Mouse (Mus musculus) forebrain, embryonic 13.5 days (tissue): Measurements from ENCODE around the gene Cntd1. TPM values are rescaled to one million over a fixed set of nuclear protein-coding genes. Genes with fewer than 3 reads are reported as not detected.
"Not testable (repeated sequence)": the region's sequence is repeated elsewhere in the genome, so short reads cannot be mapped to it uniquely, and the experiment has no call there.

Experiments
- ATAC-seq: fragments of 200-750 bp; cut with Nextera tagmentation; 2 replicates; pipeline ENCODE4 v1.8.0; 2017
- H3K27ac ChIP-seq: fragments of 300-500 bp; sonication (generic); 2 replicates; pipeline ENCODE4 v1.5.1; 2015; ENCODE audit warnings: inconsistent platforms, mild to moderate bottlenecking, moderate library complexity
- H3K27me3 ChIP-seq: fragments of 300-500 bp; sonication (generic); 2 replicates; pipeline ENCODE4 v1.6.1; 2015; ENCODE audit warnings: mild to moderate bottlenecking, inconsistent platforms
- H3K36me3 ChIP-seq: fragments of 300-500 bp; sonication (generic); 2 replicates; pipeline ENCODE4 v1.6.1; 2015; ENCODE audit warnings: mild to moderate bottlenecking, inconsistent platforms; ENCODE audit not compliant: poor library complexity, severe bottlenecking
- H3K4me1 ChIP-seq: fragments of 300-500 bp; sonication (generic); 2 replicates; pipeline ENCODE4 v1.6.1; 2015; ENCODE audit warnings: inconsistent platforms
- H3K4me2 ChIP-seq: fragments of 300-500 bp; sonication (generic); 2 replicates; pipeline ENCODE4 v1.6.1; 2015; ENCODE audit warnings: inconsistent platforms, mild to moderate bottlenecking, moderate library complexity
- H3K4me3 ChIP-seq: fragments of 300-500 bp; sonication (generic); 2 replicates; pipeline ENCODE4 v1.5.1; 2015; ENCODE audit warnings: mild to moderate bottlenecking, inconsistent platforms
- H3K9ac ChIP-seq: fragments of 300-500 bp; sonication (generic); 2 replicates; pipeline ENCODE4 v1.6.1; 2015; ENCODE audit warnings: mild to moderate bottlenecking, inconsistent platforms
- H3K9me3 ChIP-seq: fragments of 300-500 bp; sonication (generic); replicated peaks from 2 replicates; pipeline ENCODE4 v1.6.1; 2016; ENCODE audit warnings: inconsistent platforms
- WGBS: fragments of 180-500 bp; shearing (Covaris S2); methylation state at CpG from one replicate; pipeline ENCODE4 v1.1.7; 2015; 5-methylcytosine and 5-hydroxymethylcytosine counted together
- polyA plus RNA-seq: library from polyadenylated mRNA; unstranded; fragments of >200 nt; fragmentation: Nextera tagmentation; extraction: Ambion mirVana; gene quantifications from 2 replicates; pipeline ENCODE4 v1.2.1, GENCODE M21; 2015

Gene Cntd1
- polyA plus RNA-seq, 1 experiment from 2014 or later = 1.2 TPM

GRCm38 (mm10) chr11:101302004-101302798 lies 23.4 kb downstream of the Cntd1 start, which contains the start of gene Becn1:
TSS of gene Becn1 (minus strand) at chr11:101302286.
- peak within 1 kb of the TSS; percentile 75 for H3K4me3 ChIP-seq
- H3K36me3 ChIP-seq = peaks cover 16% of the 10 kb centered on the region
- H3K9me3 ChIP-seq = no peaks in the 10 kb centered on the region
- H3K27ac ChIP-seq = peak within 1 kb of the TSS; percentile 6; the same call in 1 of the 2 replicates
- ATAC-seq = peak; percentile 95
- peaks cover 10% of the 10 kb centered on the region; the same call in 1 of the 2 replicates for H3K27me3 ChIP-seq
- H3K4me1 ChIP-seq = peaks cover 24% of the 10 kb centered on the region
- peak within 1 kb of the TSS; percentile 89 for H3K9ac ChIP-seq
- H3K4me2 ChIP-seq = peak within 1 kb of the TSS; percentile 99
- WGBS = 7% methylated on average over 39 of the region's 39 CpGs

- Histone ChIP-seq H3K36me3 (no peaks in the 10 kb centered on the region), H3K4me2 (no peak overlapping the region), H3K9me3 (no peaks in the 10 kb centered on the region), H3K27me3 (peaks cover 10% of the 10 kb centered on the region; the same call in 1 of the 2 replicates), H3K4me3 (no peak overlapping the region), H3K9ac (no peak overlapping the region), H3K4me1 (no peaks in the 10 kb centered on the region), H3K27ac (no peak overlapping the region)
- 48% methylated on average over 5 of the region's 5 CpGs for WGBS
- ATAC-seq = no peak
Measured at GRCm38 (mm10) chr11:101307744-101308143, 28.9 kb downstream of the Cntd1 start.

- Histone ChIP-seq H3K4me1 (no peaks in the 10 kb centered on the region), H3K27ac (no peak overlapping the region), H3K4me2 (no peak overlapping the region), H3K27me3 (peaks cover 6% of the 10 kb centered on the region; the same call in 1 of the 2 replicates), H3K9me3 (no peaks in the 10 kb centered on the region), H3K4me3 (no peak overlapping the region), H3K9ac (no peak overlapping the region), H3K36me3 (no peaks in the 10 kb centered on the region)
- ATAC-seq = no peak
- WGBS = 94% methylated on average over 3 of the region's 3 CpGs
Measured at GRCm38 (mm10) chr11:101311083-101311482, 32.3 kb downstream of the Cntd1 start.

GRCm38 (mm10) chr11:101312150-101312549 lies 33.3 kb downstream of the Cntd1 start:
- Histone ChIP-seq H3K4me1 (peaks cover 6% of the 10 kb centered on the region), H3K4me3 (no peak overlapping the region), H3K9me3 (no peaks in the 10 kb centered on the region), H3K27ac (no peak overlapping the region), H3K27me3 (no peaks in the 10 kb centered on the region), H3K4me2 (no peak overlapping the region), H3K36me3 (no peaks in the 10 kb centered on the region), H3K9ac (no peak overlapping the region)
- WGBS = 79% methylated on average over 3 of the region's 3 CpGs
- no peak for ATAC-seq

GRCm38 (mm10) chr11:101314567-101314966 lies 35.8 kb downstream of the Cntd1 start:
- Histone ChIP-seq H3K27ac (no peak overlapping the region), H3K4me2 (no peak overlapping the region), H3K9ac (no peak overlapping the region), H3K36me3 (peaks cover 16% of the 10 kb centered on the region), H3K27me3 (no peaks in the 10 kb centered on the region), H3K9me3 (no peaks in the 10 kb centered on the region), H3K4me1 (peaks cover 17% of the 10 kb centered on the region), H3K4me3 (no peak overlapping the region)
- 94% methylated on average over 1 of the region's 1 CpGs for WGBS
- ATAC-seq = no peak

- Histone ChIP-seq H3K4me3 (peak overlapping the region; percentile 98), H3K4me2 (peak overlapping the region; percentile 99), H3K36me3 (peaks cover 22% of the 10 kb centered on the region), H3K27me3 (no peaks in the 10 kb centered on the region), H3K4me1 (peaks cover 17% of the 10 kb centered on the region), H3K9me3 (no peaks in the 10 kb centered on the region), H3K9ac (peak overlapping the region; percentile 97), H3K27ac (no peak overlapping the region)
- 85% methylated on average over 8 of the region's 8 CpGs for WGBS
- 0 out of 2 replicates have a peak, but pooled peaks have one; percentile 17 for ATAC-seq
Measured at GRCm38 (mm10) chr11:101315082-101315650, 36.4 kb downstream of the Cntd1 start.

- Histone ChIP-seq H3K27ac (peak within 1 kb of the TSS; percentile 44), H3K4me2 (peak within 1 kb of the TSS; percentile 99), H3K4me1 (peaks cover 17% of the 10 kb centered on the region), H3K9ac (peak within 1 kb of the TSS; percentile 97), H3K36me3 (peaks cover 30% of the 10 kb centered on the region), H3K27me3 (no peaks in the 10 kb centered on the region), H3K9me3 (no peaks in the 10 kb centered on the region), H3K4me3 (peak within 1 kb of the TSS; percentile 98)
- WGBS = under 1% methylated on average over 61 of the region's 62 CpGs
- ATAC-seq = peak; percentile 93
Measured at GRCm38 (mm10) chr11:101315665-101316500, 37.1 kb downstream of the Cntd1 start, which contains the start of gene Psme3. TSS of gene Psme3 (plus strand) at chr11:101316213.

- H3K9ac ChIP-seq = peak overlapping the region; percentile 97
Measured at GRCm38 (mm10) chr11:101316501-101316917, 37.7 kb downstream of the Cntd1 start.

GRCm38 (mm10) chr11:101323609-101324008 lies 44.8 kb downstream of the Cntd1 start:
- H3K4me2 ChIP-seq = no peak overlapping the region
- H3K27me3 ChIP-seq = no peaks in the 10 kb centered on the region
- peak; percentile 30; the same call in 1 of the 2 replicates for ATAC-seq
- 7% methylated on average over 4 of the region's 4 CpGs for WGBS
- H3K4me1 ChIP-seq = no peaks in the 10 kb centered on the region
- no peaks in the 10 kb centered on the region for H3K9me3 ChIP-seq
- H3K4me3 ChIP-seq = no peak overlapping the region
- no peak overlapping the region for H3K27ac ChIP-seq
- H3K36me3 ChIP-seq = peaks cover 80% of the 10 kb centered on the region
- no peak overlapping the region for H3K9ac ChIP-seq

More at GRCm38 (mm10) chr11:101316501-101316917, 37.7 kb downstream of the Cntd1 start:
- peak overlapping the region; percentile 98 for H3K4me3 ChIP-seq
- 1% methylated on average over 17 of the region's 17 CpGs for WGBS
- no peak; the same call in 1 of the 2 replicates for ATAC-seq
- peaks cover 17% of the 10 kb centered on the region for H3K4me1 ChIP-seq
- peaks cover 36% of the 10 kb centered on the region for H3K36me3 ChIP-seq
- H3K27ac ChIP-seq = peak overlapping the region; percentile 44; the same call in 1 of the 2 replicates
- peak overlapping the region; percentile 99 for H3K4me2 ChIP-seq
- H3K9me3 ChIP-seq = no peaks in the 10 kb centered on the region
- H3K27me3 ChIP-seq = no peaks in the 10 kb centered on the region

GRCm38 (mm10) chr11:101324763-101325162 lies 46.0 kb downstream of the Cntd1 start, which contains the start of gene Aoc2:
TSS of gene Aoc2 (plus strand) at chr11:101325063.
- no peak for ATAC-seq
- H3K4me3 ChIP-seq = no peak within 1 kb of the TSS
- H3K27me3 ChIP-seq = no peaks in the 10 kb centered on the region
- H3K27ac ChIP-seq = no peak within 1 kb of the TSS
- no peaks in the 10 kb centered on the region for H3K4me1 ChIP-seq
- no peaks in the 10 kb centered on the region for H3K9me3 ChIP-seq
- no peak within 1 kb of the TSS for H3K4me2 ChIP-seq
- H3K9ac ChIP-seq = no peak within 1 kb of the TSS
- H3K36me3 ChIP-seq = peaks cover 69% of the 10 kb centered on the region
- WGBS = 94% methylated on average over 5 of the region's 5 CpGs

- not testable (repeated sequence) for H3K9me3 ChIP-seq, H3K4me3 ChIP-seq, H3K27me3 ChIP-seq, ATAC-seq, H3K4me2 ChIP-seq, H3K4me1 ChIP-seq, H3K27ac ChIP-seq, H3K9ac ChIP-seq
- peaks cover 64% of the 10 kb centered on the region for H3K36me3 ChIP-seq
- 93% methylated on average over 11 of the region's 11 CpGs for WGBS
Measured at GRCm38 (mm10) chr11:101325201-101325600, 46.4 kb downstream of the Cntd1 start.
